Mouse (Mus musculus) heart, embryonic 16.5 days (tissue): ENCODE measurements around the gene Olfr1042. TPM values are rescaled to one million over a fixed set of nuclear protein-coding genes. Genes with fewer than 3 reads are reported as not detected.
"Not testable (repeated sequence)": the region's sequence is repeated elsewhere in the genome, so short reads cannot be mapped to it uniquely, and the experiment has no call there.

Experiments used
- ATAC-seq: fragments of 200-750 bp; cut with Nextera tagmentation; replicated peaks from 2 replicates; pipeline ENCODE4 v1.8.0; 2017; ENCODE audit warnings: moderate number of reproducible peaks; ENCODE audit not compliant: insufficient read depth, low FRiP score; ENCODE audit errors: extremely low read depth
- H3K27ac ChIP-seq: fragments of 300-500 bp; sonication (generic); 2 replicates; pipeline ENCODE4 v1.5.1; 2014; ENCODE audit warnings: mild to moderate bottlenecking, low read length, control low read depth, moderate library complexity
- H3K27me3 ChIP-seq: fragments of 300-500 bp; sonication (generic); 2 replicates; pipeline ENCODE4 v1.6.1; 2014; ENCODE audit warnings: low read length, mixed read lengths; ENCODE audit not compliant: control insufficient read depth, insufficient read depth
- H3K36me3 ChIP-seq: fragments of 300-500 bp; sonication (generic); 2 replicates; pipeline ENCODE4 v1.6.1; 2014; ENCODE audit not compliant: control insufficient read depth, insufficient read depth
- H3K4me1 ChIP-seq: fragments of 300-500 bp; sonication (generic); 2 replicates; pipeline ENCODE4 v1.6.1; 2014; ENCODE audit warnings: low read length, mixed read lengths; ENCODE audit not compliant: control insufficient read depth, insufficient read depth
- H3K4me2 ChIP-seq: fragments of 300-500 bp; sonication (generic); 2 replicates; pipeline ENCODE4 v1.6.1; 2014; ENCODE audit warnings: low read depth, mild to moderate bottlenecking, control low read depth, low read length
- H3K4me3 ChIP-seq: fragments of 300-500 bp; sonication (generic); 2 replicates; pipeline ENCODE4 v1.5.1; 2014; ENCODE audit warnings: mild to moderate bottlenecking, control low read depth, low read length
- H3K9ac ChIP-seq: fragments of 300-500 bp; sonication (generic); 2 replicates; pipeline ENCODE4 v1.6.1; 2014; ENCODE audit warnings: low read length, control low read depth
- H3K9me3 ChIP-seq: fragments of 300-500 bp; sonication (generic); replicated peaks from 2 replicates; pipeline ENCODE4 v1.6.1; 2016; ENCODE audit warnings: low read length; ENCODE audit not compliant: control insufficient read depth
- WGBS: fragments of 180-500 bp; shearing (Covaris S2); extraction: QIAGEN DNeasy Blood & Tissue Kit; methylation state at CpG from one replicate; pipeline ENCODE4 v1.1.7; 2014; 5-methylcytosine and 5-hydroxymethylcytosine counted together
- polyA plus RNA-seq: library from polyadenylated mRNA; unstranded; fragments of >200 nt; fragmentation: Nextera tagmentation; extraction: Ambion mirVana; gene quantifications from 2 replicates; pipeline ENCODE4 v1.2.1, GENCODE M21; 2015

Olfr1042 gene
- polyA plus RNA-seq = not detected in 2 replicates

- WGBS = 87% methylated on average over 2 of the region's 2 CpGs
- H3K4me2 ChIP-seq = no peak within 1 kb of the TSS
- no peak within 1 kb of the TSS for H3K4me3 ChIP-seq
Measured at GRCm38 (mm10) chr2:86161738-86162137, at the start of gene Olfr1042. TSS of gene Olfr1042 (minus strand) at chr2:86161838.

GRCm38 (mm10) chr2:86202909-86203308 is 41.3 kb upstream of the Olfr1042 start, which contains the start of gene Olfr1045:
TSS of gene Olfr1045 (minus strand) at chr2:86203009.
- no peak within 1 kb of the TSS for H3K4me3 ChIP-seq
- H3K9me3 ChIP-seq = no peaks in the 10 kb centered on the region
- no peak within 1 kb of the TSS for H3K4me2 ChIP-seq
- H3K27me3 ChIP-seq = no peaks in the 10 kb centered on the region
- ATAC-seq = no peak
- H3K4me1 ChIP-seq = no peaks in the 10 kb centered on the region
- H3K36me3 ChIP-seq = no peaks in the 10 kb centered on the region
- no peak within 1 kb of the TSS for H3K27ac ChIP-seq
- H3K9ac ChIP-seq = no peak within 1 kb of the TSS

More at GRCm38 (mm10) chr2:86161738-86162137, at the start of gene Olfr1042:
- Histone ChIP-seq H3K27ac (no peak within 1 kb of the TSS), H3K9me3 (no peaks in the 10 kb centered on the region), H3K4me1 (no peaks in the 10 kb centered on the region), H3K27me3 (no peaks in the 10 kb centered on the region), H3K36me3 (no peaks in the 10 kb centered on the region), H3K9ac (no peak within 1 kb of the TSS)
- no peak for ATAC-seq

GRCm38 (mm10) chr2:86195863-86196262 is 34.2 kb upstream of the Olfr1042 start:
- no peaks in the 10 kb centered on the region for H3K36me3 ChIP-seq
- H3K4me1 ChIP-seq = no peaks in the 10 kb centered on the region
- no peak overlapping the region for H3K4me3 ChIP-seq
- no peak overlapping the region for H3K27ac ChIP-seq
- no peak overlapping the region for H3K9ac ChIP-seq
- 31% methylated on average over 1 of the region's 1 CpGs for WGBS
- peaks cover 4% of the 10 kb centered on the region; the same call in 1 of the 2 replicates for H3K9me3 ChIP-seq
- no peaks in the 10 kb centered on the region for H3K27me3 ChIP-seq
- no peak for ATAC-seq
- no peak overlapping the region for H3K4me2 ChIP-seq

- Histone ChIP-seq H3K27ac (no peak within 1 kb of the TSS), H3K27me3 (no peaks in the 10 kb centered on the region), H3K4me1 (no peaks in the 10 kb centered on the region), H3K36me3 (no peaks in the 10 kb centered on the region), H3K9me3 (no peaks in the 10 kb centered on the region), H3K4me3 (no peak within 1 kb of the TSS), H3K9ac (no peak within 1 kb of the TSS), H3K4me2 (no peak within 1 kb of the TSS)
- ATAC-seq = no peak
Measured at GRCm38 (mm10) chr2:86185583-86185982, 23.9 kb upstream of the Olfr1042 start, which contains the start of gene Olfr52. TSS of gene Olfr52 (minus strand) at chr2:86185683.

GRCm38 (mm10) chr2:86179950-86180349 is 18.3 kb upstream of the Olfr1042 start:
- H3K9me3 ChIP-seq = no peaks in the 10 kb centered on the region
- 78% methylated on average over 3 of the region's 3 CpGs for WGBS
- no peak overlapping the region for H3K4me2 ChIP-seq
- H3K27me3 ChIP-seq = no peaks in the 10 kb centered on the region
- no peak for ATAC-seq
- no peak overlapping the region for H3K9ac ChIP-seq
- H3K4me1 ChIP-seq = no peaks in the 10 kb centered on the region
- no peaks in the 10 kb centered on the region for H3K36me3 ChIP-seq
- H3K4me3 ChIP-seq = no peak overlapping the region
- H3K27ac ChIP-seq = no peak overlapping the region

GRCm38 (mm10) chr2:86177720-86178119 is 16.1 kb upstream of the Olfr1042 start, which contains the start of gene Olfr1044:
TSS of gene Olfr1044 (minus strand) at chr2:86177820.
- Histone ChIP-seq H3K4me2 (no peak within 1 kb of the TSS), H3K9me3 (no peaks in the 10 kb centered on the region), H3K4me1 (no peaks in the 10 kb centered on the region), H3K9ac (no peak within 1 kb of the TSS), H3K27ac (no peak within 1 kb of the TSS), H3K27me3 (no peaks in the 10 kb centered on the region), H3K36me3 (no peaks in the 10 kb centered on the region), H3K4me3 (no peak within 1 kb of the TSS)
- no peak for ATAC-seq

GRCm38 (mm10) chr2:86175422-86175821 is 13.8 kb upstream of the Olfr1042 start:
- not testable (repeated sequence) for H3K4me1 ChIP-seq, H3K36me3 ChIP-seq, ATAC-seq, H3K9ac ChIP-seq, H3K27me3 ChIP-seq, H3K27ac ChIP-seq, H3K9me3 ChIP-seq, H3K4me3 ChIP-seq, H3K4me2 ChIP-seq
- 68% methylated on average over 7 of the region's 7 CpGs for WGBS

- Histone ChIP-seq H3K9ac (no peak within 1 kb of the TSS), H3K4me1 (0 out of 2 replicates have a peak, but pooled peaks cover 2% of the 10 kb centered on the region), H3K9me3 (no peaks in the 10 kb centered on the region), H3K27ac (no peak within 1 kb of the TSS), H3K27me3 (no peaks in the 10 kb centered on the region), H3K4me3 (no peak within 1 kb of the TSS), H3K36me3 (no peaks in the 10 kb centered on the region), H3K4me2 (no peak within 1 kb of the TSS)
- ATAC-seq = no peak
- 76% methylated on average over 2 of the region's 2 CpGs for WGBS
Measured at GRCm38 (mm10) chr2:86167422-86167821, 5.8 kb upstream of the Olfr1042 start, which contains the start of gene Olfr1043. TSS of gene Olfr1043 (minus strand) at chr2:86167522.

GRCm38 (mm10) chr2:86146632-86147031 is 15.0 kb downstream of the Olfr1042 start, which contains the start of gene Olfr1040:
TSS of gene Olfr1040 (minus strand) at chr2:86146732.
- H3K4me3 ChIP-seq = no peak within 1 kb of the TSS
- H3K9ac ChIP-seq = no peak within 1 kb of the TSS
- no peaks in the 10 kb centered on the region for H3K27me3 ChIP-seq
- 50% methylated on average over 1 of the region's 1 CpGs for WGBS
- H3K36me3 ChIP-seq = no peaks in the 10 kb centered on the region
- ATAC-seq = no peak
- no peaks in the 10 kb centered on the region for H3K9me3 ChIP-seq
- H3K4me2 ChIP-seq = no peak within 1 kb of the TSS
- H3K27ac ChIP-seq = no peak within 1 kb of the TSS
- no peaks in the 10 kb centered on the region for H3K4me1 ChIP-seq
